Mouse (Mus musculus) embryonic fibroblast, embryonic 13.5 days (primary cell): Measurements from ENCODE around the gene Psmc1.

Source experiments
- CTCF ChIP-seq: IDR thresholded peaks from 2 replicates; pipeline ENCODE4 v1.5.1; 2011; ENCODE audit warnings: mild to moderate bottlenecking, control low read depth, low read length, moderate library complexity, borderline replicate concordance; ENCODE audit not compliant: insufficient read depth
- POLR2A ChIP-seq: IDR thresholded peaks from 2 replicates; pipeline ENCODE4 v1.6.1; 2011; ENCODE audit warnings: low read depth, mild to moderate bottlenecking, control low read depth, low read length, moderate library complexity

DNA sequence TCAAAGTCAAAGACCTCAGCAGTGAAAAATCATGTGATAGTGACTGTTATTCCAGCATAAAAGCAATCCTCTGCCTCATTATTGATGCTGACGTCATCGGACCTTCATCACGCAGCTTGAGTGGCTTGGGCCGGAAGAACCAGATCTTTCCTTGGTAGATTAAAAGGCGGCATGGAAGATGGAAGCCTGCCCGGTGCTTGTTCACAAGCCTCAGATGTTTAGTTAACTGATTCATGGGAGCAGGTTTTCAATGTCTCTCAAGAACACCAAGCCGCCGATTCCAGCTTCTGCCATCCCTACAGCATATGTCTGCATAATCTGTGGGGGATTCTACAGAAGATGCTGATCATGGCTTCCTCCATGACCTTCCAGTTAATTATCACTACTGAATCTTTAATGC lies 57.0 kb downstream of the Psmc1 start:
- no peak for TF ChIP-seq CTCF
- no peak for TF ChIP-seq POLR2A
